Mouse (Mus musculus) E14TG2a.4 (cell line): ENCODE data around the gene Glyatl3.

Experiments
- H3K27me3 ChIP-seq: 2 replicates; pipeline ENCODE4 v1.6.1; 2014; ENCODE audit warnings: low read length, control low read depth; ENCODE audit not compliant: insufficient read depth
- H3K36me3 ChIP-seq: 2 replicates; pipeline ENCODE4 v1.6.1; 2014; ENCODE audit warnings: low read length, control low read depth; ENCODE audit not compliant: insufficient read depth
- H3K4me1 ChIP-seq: replicated peaks from 2 replicates; pipeline ENCODE4 v1.6.1; 2014; ENCODE audit warnings: low read depth, low read length, control low read depth
- H3K4me3 ChIP-seq: replicated peaks from 2 replicates; pipeline ENCODE4 v1.5.1; 2014; ENCODE audit warnings: mild to moderate bottlenecking, low read length
- H3K9me3 ChIP-seq: 2 replicates; pipeline ENCODE4 v1.6.1; 2014; ENCODE audit warnings: low read length, control low read depth
- CTCF ChIP-seq: conservative IDR thresholded peaks from 2 replicates; pipeline ENCODE4 v1.5.1; 2014; ENCODE audit warnings: low read length
- NANOG ChIP-seq: IDR thresholded peaks from 2 replicates; pipeline ENCODE4 v1.6.1; 2014; ENCODE audit warnings: borderline replicate concordance, low read length, mixed read lengths
- POU5F1 ChIP-seq: IDR thresholded peaks from 2 replicates; pipeline ENCODE4 v1.6.1; 2014; ENCODE audit warnings: low read length, borderline replicate concordance

Gene Glyatl3

GRCm38 (mm10) chr17:40899783-40900363, 14.3 kb downstream of the Glyatl3 start:
- Histone ChIP-seq H3K4me1 (peaks cover 37% of the 10 kb centered on the region), H3K27me3 (peaks cover 2% of the 10 kb centered on the region; the same call in 1 of the 2 replicates), H3K9me3 (no peaks in the 10 kb centered on the region), H3K36me3 (no peaks in the 10 kb centered on the region), H3K4me3 (no peak overlapping the region)
- peak; percentile 92 for TF ChIP-seq NANOG
- TF ChIP-seq POU5F1: no peak

- TF ChIP-seq NANOG: no peak
- peak; percentile 52 for TF ChIP-seq CTCF
- H3K27me3 ChIP-seq: peaks cover 2% of the 10 kb centered on the region; the same call in 1 of the 2 replicates
- peaks cover 32% of the 10 kb centered on the region for H3K4me1 ChIP-seq
- no peak overlapping the region for H3K4me3 ChIP-seq
- no peaks in the 10 kb centered on the region for H3K36me3 ChIP-seq
- H3K9me3 ChIP-seq: no peaks in the 10 kb centered on the region
Observed at GRCm38 (mm10) chr17:40896863-40897262, 17.3 kb downstream of the Glyatl3 start.

GRCm38 (mm10) chr17:40887849-40888536, 26.2 kb downstream of the Glyatl3 start:
- Histone ChIP-seq H3K9me3 (no peaks in the 10 kb centered on the region), H3K36me3 (no peaks in the 10 kb centered on the region), H3K27me3 (no peaks in the 10 kb centered on the region), H3K4me3 (no peak overlapping the region), H3K4me1 (0 out of 2 replicates have a peak, but pooled peaks cover 3% of the 10 kb centered on the region)
- no peak for TF ChIP-seq NANOG
- TF ChIP-seq POU5F1: no peak
- TF ChIP-seq CTCF: no peak

GRCm38 (mm10) chr17:40885155-40885554, 29.0 kb downstream of the Glyatl3 start:
- TF ChIP-seq NANOG (no peak), POU5F1 (no peak), CTCF (no peak)
- Histone ChIP-seq H3K9me3 (no peaks in the 10 kb centered on the region), H3K36me3 (no peaks in the 10 kb centered on the region), H3K4me1 (peaks cover 5% of the 10 kb centered on the region; the same call in 1 of the 2 replicates), H3K27me3 (peaks cover 8% of the 10 kb centered on the region), H3K4me3 (no peak overlapping the region)

- Histone ChIP-seq H3K9me3 (no peaks in the 10 kb centered on the region), H3K36me3 (no peaks in the 10 kb centered on the region), H3K4me3 (no peak overlapping the region), H3K4me1 (peaks cover 10% of the 10 kb centered on the region; the same call in 1 of the 2 replicates), H3K27me3 (peaks cover 18% of the 10 kb centered on the region)
- no peak for TF ChIP-seq NANOG
- TF ChIP-seq POU5F1: no peak
- no peak for TF ChIP-seq CTCF
Observed at GRCm38 (mm10) chr17:40882172-40882571, 32.0 kb downstream of the Glyatl3 start.

GRCm38 (mm10) chr17:40879924-40880691, 34.0 kb downstream of the Glyatl3 start, which contains the start of gene 9130008F23Rik:
Gene 9130008F23Rik (minus strand): TSS chr17:40880559.
- H3K9me3 ChIP-seq: no peaks in the 10 kb centered on the region
- peak within 1 kb of the TSS; percentile 74 for H3K4me3 ChIP-seq
- TF ChIP-seq POU5F1 (no peak), CTCF (no peak), NANOG (no peak)
- peaks cover 18% of the 10 kb centered on the region for H3K27me3 ChIP-seq
- no peaks in the 10 kb centered on the region for H3K36me3 ChIP-seq
- peaks cover 10% of the 10 kb centered on the region; the same call in 1 of the 2 replicates for H3K4me1 ChIP-seq

GRCm38 (mm10) chr17:40879528-40879923, 34.6 kb downstream of the Glyatl3 start:
- Histone ChIP-seq H3K4me3 (peak overlapping the region; percentile 74), H3K27me3 (peaks cover 18% of the 10 kb centered on the region), H3K9me3 (no peaks in the 10 kb centered on the region), H3K4me1 (peaks cover 10% of the 10 kb centered on the region; the same call in 1 of the 2 replicates), H3K36me3 (no peaks in the 10 kb centered on the region)
- TF ChIP-seq POU5F1 (no peak), NANOG (no peak), CTCF (no peak)

GRCm38 (mm10) chr17:40877741-40878140, 36.4 kb downstream of the Glyatl3 start:
- peaks cover 10% of the 10 kb centered on the region; the same call in 1 of the 2 replicates for H3K4me1 ChIP-seq
- H3K27me3 ChIP-seq: peaks cover 18% of the 10 kb centered on the region
- H3K9me3 ChIP-seq: no peaks in the 10 kb centered on the region
- TF ChIP-seq NANOG (no peak), CTCF (no peak), POU5F1 (no peak)
- H3K4me3 ChIP-seq: no peak overlapping the region
- H3K36me3 ChIP-seq: no peaks in the 10 kb centered on the region
